Mouse (Mus musculus) bone marrow macrophage, adult 2 months (primary cell): ENCODE results near the gene Nckap5.

ENCODE experiments used
- CTCF ChIP-seq: IDR thresholded peaks from 2 replicates; pipeline ENCODE4 v1.5.1; 2012; ENCODE audit warnings: low read depth, mild to moderate bottlenecking, low read length, moderate library complexity
- POLR2A ChIP-seq: IDR thresholded peaks from 2 replicates; pipeline ENCODE4 v1.6.1; 2012; ENCODE audit warnings: mild to moderate bottlenecking, low read depth, low read length, borderline replicate concordance

GRCm38 (mm10) chr1:125893158-125893557, 937.4 kb downstream of the Nckap5 start:
- no peak for TF ChIP-seq CTCF
- TF ChIP-seq POLR2A = no peak
